ENCODE assay signal across 8 mouse cellular contexts in the genomic region with DNA sequence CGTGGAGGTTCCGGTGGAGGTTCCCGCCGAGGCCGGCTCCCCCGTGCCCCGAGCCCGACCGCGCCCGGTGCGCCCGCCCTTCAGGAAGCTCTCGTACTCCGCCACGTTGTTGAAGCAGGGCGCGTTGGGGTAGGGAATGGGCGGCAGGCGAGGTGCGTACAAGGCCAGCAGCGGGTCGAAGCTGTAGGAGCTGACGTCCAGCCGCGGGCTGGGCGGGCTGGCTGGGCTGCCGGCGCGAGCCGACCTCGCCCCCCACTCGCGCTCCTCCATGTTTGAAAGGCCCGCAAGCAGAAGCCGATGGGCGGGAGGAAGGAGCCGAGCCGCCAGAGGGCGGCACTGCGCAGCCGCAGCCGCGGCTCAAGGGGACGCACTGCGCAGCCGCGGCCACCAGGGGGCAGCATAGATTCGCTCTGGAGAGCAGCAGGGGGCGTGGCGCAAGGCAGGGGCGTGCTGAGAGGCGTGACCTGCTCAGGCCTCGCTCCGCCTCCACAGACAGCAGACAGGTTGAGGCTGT. TPM values are rescaled to one million over a fixed set of nuclear protein-coding genes. Genes with fewer than 3 reads are reported as not detected.
A peak's percentile ranks its signal among the peaks of the same experiment; 100 is the strongest.
DNase-seq lines count a peak whose midpoint lies in the region; ATAC-seq and TF ChIP-seq lines count a peak whose summit lies in the region.

A gene (minus strand): TSS at position 293 of the 514 bp plus-strand sequence.

- peaks cover 33% of the 10 kb centered on the region for H3K4me1 ChIP-seq in heart, embryonic 12.5 days (replicated peaks)
- no peaks in the 10 kb centered on the region for H3K4me1 ChIP-seq in kidney, postnatal 0 days (replicated peaks; ENCODE audit: insufficient read depth, low read length)
- H3K4me1 ChIP-seq in liver, embryonic 11.5 days (replicated peaks; ENCODE audit: control insufficient read depth, insufficient read depth, low read length) = peaks cover 8% of the 10 kb centered on the region
- peaks cover 4% of the 10 kb centered on the region; the same call in 1 of the 2 replicates for H3K4me1 ChIP-seq in stomach, embryonic 14.5 days (ENCODE audit: control insufficient read depth, insufficient read depth, low read length)

- peak within 1 kb of the TSS; percentile 97 for H3K4me3 ChIP-seq in heart, embryonic 12.5 days
- peak within 1 kb of the TSS; percentile 87 for H3K4me3 ChIP-seq in kidney, postnatal 0 days (replicated peaks; ENCODE audit: low read depth, low read length)
- H3K4me3 ChIP-seq in liver, embryonic 11.5 days (ENCODE audit: low read depth, low read length) = peak within 1 kb of the TSS; percentile 92
- peak within 1 kb of the TSS; percentile 93 for H3K4me3 ChIP-seq in stomach, embryonic 14.5 days (ENCODE audit: low read depth, low read length)

- peak; percentile 100 for TF ChIP-seq CTCF in kidney, postnatal 0 days (IDR thresholded peaks at IDR 0.05; ENCODE audit: low read depth)

- H3K4me2 ChIP-seq in heart, embryonic 12.5 days = peak within 1 kb of the TSS; percentile 93
- peak within 1 kb of the TSS; percentile 99 for H3K4me2 ChIP-seq in kidney, postnatal 0 days (ENCODE audit: low read length)
- H3K4me2 ChIP-seq in liver, embryonic 11.5 days = peak within 1 kb of the TSS; percentile 95
- H3K4me2 ChIP-seq in stomach, embryonic 14.5 days (replicated peaks; ENCODE audit: low read depth, low read length) = peak within 1 kb of the TSS; percentile 71

- H3K9ac ChIP-seq in heart, embryonic 12.5 days = peak within 1 kb of the TSS; percentile 96
- peak within 1 kb of the TSS; percentile 81 for H3K9ac ChIP-seq in kidney, postnatal 0 days (ENCODE audit: low read depth, low read length)
- peak within 1 kb of the TSS; percentile 92 for H3K9ac ChIP-seq in liver, embryonic 11.5 days (ENCODE audit: low read depth, low read length)
- H3K9ac ChIP-seq in stomach, embryonic 14.5 days (replicated peaks; ENCODE audit: low read depth, low read length) = peak within 1 kb of the TSS; percentile 85

- DNase-seq in B cell, adult 2 months = peak; percentile 99 to 100
- peak; percentile 95 for DNase-seq in brain, adult 2 months (ENCODE audit: low read depth, low spot score)
- DNase-seq in kidney, postnatal 0 days (ENCODE audit: low spot score) = peak; percentile 96
- DNase-seq in liver, embryonic 11.5 days (ENCODE audit: low spot score) = peak; percentile 98
- DNase-seq in naive thymus-derived CD4-positive, alpha-beta T cell, adult 2 months (ENCODE audit: low read depth) = peak; percentile 99

- H3K27ac ChIP-seq in heart, embryonic 12.5 days (ENCODE audit: poor library complexity, severe bottlenecking) = peak within 1 kb of the TSS; percentile 72
- 0 out of 2 replicates have a peak within 1 kb of the TSS, but pooled peaks have one; percentile 42 for H3K27ac ChIP-seq in kidney, postnatal 0 days
- H3K27ac ChIP-seq in liver, embryonic 11.5 days (ENCODE audit: low read depth, low read length) = peak within 1 kb of the TSS; percentile 41
- H3K27ac ChIP-seq in stomach, embryonic 14.5 days (ENCODE audit: low read length) = peak within 1 kb of the TSS; percentile 27; the same call in 1 of the 2 replicates

- peaks cover 16% of the 10 kb centered on the region for H3K36me3 ChIP-seq in heart, embryonic 12.5 days
- H3K36me3 ChIP-seq in kidney, postnatal 0 days (ENCODE audit: insufficient read depth, low read length) = 0 out of 2 replicates have a peak, but pooled peaks cover 2% of the 10 kb centered on the region
- H3K36me3 ChIP-seq in liver, embryonic 11.5 days (ENCODE audit: control insufficient read depth, insufficient read depth, low read length) = peaks cover 9% of the 10 kb centered on the region
- peaks cover 7% of the 10 kb centered on the region; the same call in 1 of the 2 replicates for H3K36me3 ChIP-seq in stomach, embryonic 14.5 days (ENCODE audit: control insufficient read depth, insufficient read depth, low read length)

- WGBS in heart, embryonic 12.5 days = 1% methylated on average over 55 of the region's 55 CpGs
- under 1% methylated on average over 50 of the region's 55 CpGs for WGBS in kidney, postnatal 0 days
- WGBS in liver, embryonic 11.5 days = 1% methylated on average over 55 of the region's 55 CpGs
- WGBS in stomach, embryonic 14.5 days = under 1% methylated on average over 55 of the region's 55 CpGs

- peak; percentile 92 for ATAC-seq in erythroblast, adult 5-6 weeks (replicated peaks; ENCODE audit: low FRiP score, poor library complexity, severe bottlenecking)
- peak; percentile 91 for ATAC-seq in heart, embryonic 12.5 days (ENCODE audit: insufficient number of reproducible peaks, low FRiP score)
- ATAC-seq in kidney, postnatal 0 days (replicated peaks; ENCODE audit: low FRiP score, low read depth) = peak; percentile 91
- ATAC-seq in liver, embryonic 11.5 days (replicated peaks; ENCODE audit: low FRiP score) = peak; percentile 91
- ATAC-seq in stomach, embryonic 14.5 days (ENCODE audit: insufficient number of reproducible peaks, insufficient read depth, low FRiP score, low read depth) = peak; percentile 91

- no peaks in the 10 kb centered on the region for H3K27me3 ChIP-seq in heart, embryonic 12.5 days (replicated peaks)
- H3K27me3 ChIP-seq in kidney, postnatal 0 days (ENCODE audit: insufficient read depth, low read length) = no peaks in the 10 kb centered on the region
- H3K27me3 ChIP-seq in liver, embryonic 11.5 days (replicated peaks; ENCODE audit: control insufficient read depth, insufficient read depth, low read length) = no peaks in the 10 kb centered on the region
- H3K27me3 ChIP-seq in stomach, embryonic 14.5 days (ENCODE audit: control insufficient read depth, insufficient read depth, low read length) = no peaks in the 10 kb centered on the region

- H3K9me3 ChIP-seq in heart, embryonic 12.5 days (replicated peaks) = no peaks in the 10 kb centered on the region
- H3K9me3 ChIP-seq in kidney, postnatal 0 days (replicated peaks; ENCODE audit: low read length) = no peaks in the 10 kb centered on the region
- no peaks in the 10 kb centered on the region for H3K9me3 ChIP-seq in liver, embryonic 11.5 days (ENCODE audit: control insufficient read depth, low read length)
- H3K9me3 ChIP-seq in stomach, embryonic 14.5 days (ENCODE audit: control insufficient read depth, low read depth, low read length) = no peaks in the 10 kb centered on the region

RNA-seq across cellular contexts. Expression of the gene that starts here (rescaled TPM):
- 0.63 TPM in 1 of 2 replicates, not detected in the other for total RNA-seq in erythroblast, adult 5-6 weeks (2015; ENCODE audit: low replicate concordance)
- total RNA-seq in erythroblast, adult 5-6 weeks (2017; ENCODE audit: low replicate concordance) = 0.51 and 0.84 TPM in 2 replicates
- polyA plus RNA-seq in heart, embryonic 12.5 days (2016; fragmentation: Nextera tagmentation; extraction: Ambion mirVana) = 13.1 and 14.3 TPM in 2 replicates
- 4.1 and 4.3 TPM in 2 replicates for polyA plus RNA-seq in kidney, postnatal 0 days (2015; fragmentation: Nextera tagmentation; extraction: Ambion mirVana)
- 7.3 and 8.3 TPM in 2 replicates for polyA plus RNA-seq in liver, embryonic 11.5 days (2014; fragmentation: Nextera tagmentation; extraction: Ambion mirVana)
- polyA plus RNA-seq in stomach, embryonic 14.5 days (2014; fragmentation: Nextera tagmentation; extraction: Ambion mirVana) = 9.2 and 9.9 TPM in 2 replicates

Comparison
In these comparisons a context has a peak if more than half of its experiments do, and no peak if none do; other contexts are left out.
1. Peak in every context shown above with its lines: DNase-seq, ATAC-seq, H3K4me3 ChIP-seq and H3K27ac ChIP-seq.
2. Peak in ATAC-seq in erythroblast, adult 5-6 weeks; RNA of the gene not detected or under 1 TPM.